Mouse (Mus musculus) adrenal gland, adult 18-20 months (tissue): ENCODE results near the gene Sf1. TPM values are rescaled to one million over a fixed set of nuclear protein-coding genes. Genes with fewer than 3 reads are reported as not detected.

Experiments used
- DNase-seq, 2 experiments: peaks; one replicate each; pipeline ENCODE4 v3.0.0; 2021 to 2022; ENCODE audit warnings: low spot score in 2 of 2
- total RNA-seq, 2 experiments: library from RNA; stranded (reverse); gene quantifications; 1 replicate in 1 of 2; 2 replicates in 1 of 2; pipeline ENCODE4 v1.2.3; 2021

Sf1 gene
- total RNA-seq, 2 experiments from 2014 or later: 233 to 277 TPM

- DNase-seq: no peak
These were observed 32.7 kb downstream of the Sf1 start for GRCm38 (mm10) chr19:6396237-6396636.

- DNase-seq: peak in 1 of 2 experiments; percentile 22
These were observed 34.2 kb downstream of the Sf1 start for GRCm38 (mm10) chr19:6397582-6398249.

- DNase-seq: peak in 1 of 2 experiments; percentile 63
These were observed 35.2 kb downstream of the Sf1 start for GRCm38 (mm10) chr19:6398447-6399284.

GRCm38 (mm10) chr19:6399285-6400095 lies 36.0 kb downstream of the Sf1 start, which contains the start of gene Rasgrp2:
Rasgrp2 (plus strand) TSS chr19:6399340.
- DNase-seq: peak; percentile 45 to 64

GRCm38 (mm10) chr19:6400096-6401086 lies 36.9 kb downstream of the Sf1 start:
- no peak for DNase-seq

- peak; percentile 78 to 87 for DNase-seq
These were observed 37.8 kb downstream of the Sf1 start for GRCm38 (mm10) chr19:6401131-6401815.

GRCm38 (mm10) chr19:6401951-6402350 lies 38.5 kb downstream of the Sf1 start:
- DNase-seq: no peak

- DNase-seq: no peak
These were observed 40.4 kb downstream of the Sf1 start for GRCm38 (mm10) chr19:6403869-6404268.

GRCm38 (mm10) chr19:6405433-6405832 lies 41.9 kb downstream of the Sf1 start:
- no peak for DNase-seq

GRCm38 (mm10) chr19:6407109-6407508 lies 43.6 kb downstream of the Sf1 start:
- DNase-seq: no peak

- no peak for DNase-seq
These were observed 44.5 kb downstream of the Sf1 start for GRCm38 (mm10) chr19:6407816-6408510.

- no peak for DNase-seq
These were observed 45.3 kb downstream of the Sf1 start for GRCm38 (mm10) chr19:6408749-6409148.

GRCm38 (mm10) chr19:6409176-6409575 lies 45.7 kb downstream of the Sf1 start:
- no peak for DNase-seq

- DNase-seq: no peak
These were observed 46.4 kb downstream of the Sf1 start for GRCm38 (mm10) chr19:6409936-6410335.

GRCm38 (mm10) chr19:6412798-6413197 lies 49.3 kb downstream of the Sf1 start:
- DNase-seq: no peak

- no peak for DNase-seq
These were observed 52.0 kb downstream of the Sf1 start for GRCm38 (mm10) chr19:6415454-6415853.

- no peak for DNase-seq
These were observed 52.8 kb downstream of the Sf1 start for GRCm38 (mm10) chr19:6416124-6416770.
